Mouse (Mus musculus): Measurements from ENCODE around the gene Nlrc5. TPM values are rescaled to one million over a fixed set of nuclear protein-coding genes. Genes with fewer than 3 reads are reported as not detected.

Nlrc5 gene
- polyA plus RNA-seq, 2 experiments: 0.23 to 0.28 TPM

DNA sequence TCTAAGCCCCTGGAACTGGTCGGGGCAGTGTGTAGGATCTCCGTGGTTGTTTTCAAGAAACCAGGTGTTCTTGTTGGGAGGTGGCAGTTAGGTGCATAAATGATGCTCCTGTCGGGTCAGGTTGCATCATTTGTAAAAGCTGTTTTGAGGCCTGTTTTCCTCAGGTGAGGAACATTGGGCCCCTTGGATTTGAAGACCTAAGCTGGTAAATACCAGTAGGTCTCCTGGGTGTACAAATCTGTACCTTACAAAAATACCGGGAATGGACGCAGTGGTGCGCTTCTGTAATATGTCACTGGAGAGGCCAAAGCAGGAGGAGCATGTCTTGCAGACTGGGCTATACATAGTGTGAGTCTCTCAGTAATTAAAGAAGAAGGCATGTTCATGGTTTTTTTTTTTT is 46.4 kb upstream of the Nlrc5 start:
- peaks cover 37% of the 10 kb centered on the region for H3K36me3 ChIP-seq (ENCODE audit: control insufficient read depth, insufficient read depth, low read length)
- ATAC-seq (ENCODE audit: low FRiP score, low read depth) (no peak), DNase-seq (ENCODE audit: low spot score) (no peak)
- H3K4me1 ChIP-seq (ENCODE audit: control insufficient read depth, insufficient read depth, low read length): peaks cover 7% of the 10 kb centered on the region; the same call in 1 of the 2 replicates
- no peaks in the 10 kb centered on the region for H3K9me3 ChIP-seq (ENCODE audit: control insufficient read depth, low read length)
- peak overlapping the region; percentile 91 for H3K4me2 ChIP-seq (replicated peaks; ENCODE audit: low read depth, low read length, severe bottlenecking)
- H3K27ac ChIP-seq (replicated peaks; ENCODE audit: low read depth, low read length): no peak overlapping the region
- peak overlapping the region; percentile 87 for H3K4me3 ChIP-seq (replicated peaks; ENCODE audit: low read length)
- H3K9ac ChIP-seq (ENCODE audit: low read depth, low read length, severe bottlenecking): peak overlapping the region; percentile 86
- TF ChIP-seq POLR2A (IDR thresholded peaks at IDR 0.05; ENCODE audit: borderline replicate concordance, extremely low read depth, insufficient read depth, insufficient read length): no peak
- 20% methylated on average over 6 of the region's 6 CpGs for WGBS
- H3K27me3 ChIP-seq (ENCODE audit: control insufficient read depth, insufficient read depth, low read length): no peaks in the 10 kb centered on the region

GRCm38 (mm10) chr8:94389531-94389930 is 44.6 kb upstream of the Nlrc5 start:
- no peak overlapping the region for H3K4me2 ChIP-seq (replicated peaks; ENCODE audit: low read depth, low read length, severe bottlenecking)
- no peak for DNase-seq (ENCODE audit: low spot score)
- H3K4me3 ChIP-seq (replicated peaks; ENCODE audit: low read length): no peak overlapping the region
- no peak for ATAC-seq (ENCODE audit: low FRiP score, low read depth)
- no peak overlapping the region for H3K27ac ChIP-seq (replicated peaks; ENCODE audit: low read depth, low read length)
- H3K27me3 ChIP-seq (ENCODE audit: control insufficient read depth, insufficient read depth, low read length): no peaks in the 10 kb centered on the region
- WGBS: 87% methylated on average over 6 of the region's 6 CpGs
- no peak overlapping the region for H3K9ac ChIP-seq (ENCODE audit: low read depth, low read length, severe bottlenecking)
- no peak for TF ChIP-seq POLR2A (IDR thresholded peaks at IDR 0.05; ENCODE audit: borderline replicate concordance, extremely low read depth, insufficient read depth, insufficient read length)
- no peaks in the 10 kb centered on the region for H3K9me3 ChIP-seq (ENCODE audit: control insufficient read depth, low read length)
- peaks cover 52% of the 10 kb centered on the region for H3K36me3 ChIP-seq (ENCODE audit: control insufficient read depth, insufficient read depth, low read length)
- H3K4me1 ChIP-seq (ENCODE audit: control insufficient read depth, insufficient read depth, low read length): peaks cover 7% of the 10 kb centered on the region; the same call in 1 of the 2 replicates

GRCm38 (mm10) chr8:94390429-94390828 is 43.7 kb upstream of the Nlrc5 start:
- no peaks in the 10 kb centered on the region for H3K27me3 ChIP-seq (ENCODE audit: control insufficient read depth, insufficient read depth, low read length)
- peaks cover 61% of the 10 kb centered on the region for H3K36me3 ChIP-seq (ENCODE audit: control insufficient read depth, insufficient read depth, low read length)
- peaks cover 7% of the 10 kb centered on the region; the same call in 1 of the 2 replicates for H3K4me1 ChIP-seq (ENCODE audit: control insufficient read depth, insufficient read depth, low read length)
- WGBS: 90% methylated on average over 6 of the region's 6 CpGs
- no peak overlapping the region for H3K27ac ChIP-seq (replicated peaks; ENCODE audit: low read depth, low read length)
- H3K4me3 ChIP-seq (replicated peaks; ENCODE audit: low read length): no peak overlapping the region
- H3K4me2 ChIP-seq (replicated peaks; ENCODE audit: low read depth, low read length, severe bottlenecking): no peak overlapping the region
- TF ChIP-seq POLR2A (IDR thresholded peaks at IDR 0.05; ENCODE audit: borderline replicate concordance, extremely low read depth, insufficient read depth, insufficient read length): no peak
- no peak overlapping the region for H3K9ac ChIP-seq (ENCODE audit: low read depth, low read length, severe bottlenecking)
- no peaks in the 10 kb centered on the region for H3K9me3 ChIP-seq (ENCODE audit: control insufficient read depth, low read length)
- DNase-seq (ENCODE audit: low spot score): no peak
- ATAC-seq (ENCODE audit: low FRiP score, low read depth): no peak

DNA sequence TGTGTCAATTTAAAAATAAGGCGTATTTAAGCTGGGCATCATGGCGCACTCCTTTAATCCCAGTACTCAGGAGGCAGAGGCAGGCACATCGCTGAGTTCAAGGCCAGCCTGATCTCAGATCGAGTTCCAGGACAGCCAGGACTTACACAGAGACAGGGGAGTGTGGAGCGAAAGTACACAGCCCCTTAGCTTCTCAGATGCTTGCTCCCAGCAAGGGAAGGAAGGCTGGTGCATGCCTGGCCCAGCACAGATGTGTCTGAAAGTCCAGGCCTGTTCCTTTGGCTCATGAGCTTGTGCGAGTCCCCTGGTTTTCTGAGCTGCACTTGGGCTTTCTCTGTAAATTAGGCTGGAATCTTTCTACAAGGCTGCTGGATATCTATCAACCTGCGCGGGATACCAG is 43.2 kb upstream of the Nlrc5 start:
- Histone ChIP-seq H3K9me3 (ENCODE audit: control insufficient read depth, low read length) (no peaks in the 10 kb centered on the region), H3K4me1 (ENCODE audit: control insufficient read depth, insufficient read depth, low read length) (peaks cover 4% of the 10 kb centered on the region; the same call in 1 of the 2 replicates), H3K27ac (replicated peaks; ENCODE audit: low read depth, low read length) (no peak overlapping the region), H3K27me3 (ENCODE audit: control insufficient read depth, insufficient read depth, low read length) (no peaks in the 10 kb centered on the region), H3K36me3 (ENCODE audit: control insufficient read depth, insufficient read depth, low read length) (peaks cover 66% of the 10 kb centered on the region), H3K4me2 (replicated peaks; ENCODE audit: low read depth, low read length, severe bottlenecking) (no peak overlapping the region), H3K9ac (ENCODE audit: low read depth, low read length, severe bottlenecking) (no peak overlapping the region), H3K4me3 (replicated peaks; ENCODE audit: low read length) (no peak overlapping the region)
- WGBS: 97% methylated on average over 8 of the region's 8 CpGs
- no peak for ATAC-seq (ENCODE audit: low FRiP score, low read depth)
- no peak for DNase-seq (ENCODE audit: low spot score)
- TF ChIP-seq POLR2A (IDR thresholded peaks at IDR 0.05; ENCODE audit: borderline replicate concordance, extremely low read depth, insufficient read depth, insufficient read length): no peak

DNA sequence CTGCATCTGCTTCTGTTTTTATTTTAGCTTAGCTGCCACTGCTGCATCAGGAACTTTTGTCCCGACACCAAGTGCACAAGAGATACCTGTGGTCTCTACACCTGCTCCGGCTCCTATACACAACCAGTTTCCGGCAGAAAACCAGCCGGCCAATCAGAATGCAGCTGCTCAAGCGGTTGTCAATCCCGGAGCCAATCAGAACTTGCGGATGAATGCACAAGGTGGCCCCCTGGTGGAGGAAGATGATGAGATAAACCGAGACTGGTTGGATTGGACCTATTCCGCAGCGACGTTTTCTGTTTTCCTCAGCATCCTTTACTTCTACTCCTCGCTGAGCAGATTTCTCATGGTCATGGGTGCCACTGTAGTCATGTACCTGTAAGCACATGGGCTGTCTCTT is 42.0 kb upstream of the Nlrc5 start:
- ATAC-seq (ENCODE audit: low FRiP score, low read depth) (no peak), DNase-seq (ENCODE audit: low spot score) (peak; percentile 21)
- Histone ChIP-seq H3K4me2 (replicated peaks; ENCODE audit: low read depth, low read length, severe bottlenecking) (no peak overlapping the region), H3K9ac (ENCODE audit: low read depth, low read length, severe bottlenecking) (no peak overlapping the region), H3K27me3 (ENCODE audit: control insufficient read depth, insufficient read depth, low read length) (no peaks in the 10 kb centered on the region), H3K4me3 (replicated peaks; ENCODE audit: low read length) (no peak overlapping the region), H3K4me1 (ENCODE audit: control insufficient read depth, insufficient read depth, low read length) (peaks cover 4% of the 10 kb centered on the region; the same call in 1 of the 2 replicates), H3K27ac (replicated peaks; ENCODE audit: low read depth, low read length) (no peak overlapping the region), H3K9me3 (ENCODE audit: control insufficient read depth, low read length) (no peaks in the 10 kb centered on the region), H3K36me3 (ENCODE audit: control insufficient read depth, insufficient read depth, low read length) (peaks cover 70% of the 10 kb centered on the region)
- WGBS: 79% methylated on average over 12 of the region's 12 CpGs
- no peak for TF ChIP-seq POLR2A (IDR thresholded peaks at IDR 0.05; ENCODE audit: borderline replicate concordance, extremely low read depth, insufficient read depth, insufficient read length)

- H3K9ac ChIP-seq (ENCODE audit: low read depth, low read length, severe bottlenecking): no peak overlapping the region
- no peak overlapping the region for H3K27ac ChIP-seq (replicated peaks; ENCODE audit: low read depth, low read length)
- peaks cover 73% of the 10 kb centered on the region for H3K36me3 ChIP-seq (ENCODE audit: control insufficient read depth, insufficient read depth, low read length)
- H3K4me1 ChIP-seq (ENCODE audit: control insufficient read depth, insufficient read depth, low read length): peaks cover 3% of the 10 kb centered on the region; the same call in 1 of the 2 replicates
- H3K9me3 ChIP-seq (ENCODE audit: control insufficient read depth, low read length): no peaks in the 10 kb centered on the region
- no peak for TF ChIP-seq POLR2A (IDR thresholded peaks at IDR 0.05; ENCODE audit: borderline replicate concordance, extremely low read depth, insufficient read depth, insufficient read length)
- no peak overlapping the region for H3K4me2 ChIP-seq (replicated peaks; ENCODE audit: low read depth, low read length, severe bottlenecking)
- ATAC-seq (ENCODE audit: low FRiP score, low read depth) (no peak), DNase-seq (ENCODE audit: low spot score) (no peak)
- 86% methylated on average over 6 of the region's 6 CpGs for WGBS
- no peak overlapping the region for H3K4me3 ChIP-seq (replicated peaks; ENCODE audit: low read length)
- H3K27me3 ChIP-seq (ENCODE audit: control insufficient read depth, insufficient read depth, low read length): no peaks in the 10 kb centered on the region
Measured at GRCm38 (mm10) chr8:94392648-94393047, 41.5 kb upstream of the Nlrc5 start.
